Mouse (Mus musculus) adrenal gland, adult 2 months (tissue): Measurements from ENCODE around the gene Lpar6. TPM values are rescaled to one million over a fixed set of nuclear protein-coding genes. Genes with fewer than 3 reads are reported as not detected.

Source experiments
- DNase-seq: peaks from one replicate; pipeline ENCODE4 v3.0.0; 2021
- long read RNA-seq: library from polyadenylated mRNA; stranded (forward); transcript quantifications from one replicate; pipeline ENCODE4 v2.0.0, GENCODE M21; 2021
- polyA plus RNA-seq: library from polyadenylated mRNA; depleted of rRNA; stranded (reverse); fragments of >200 nt; gene quantifications from 2 replicates; pipeline ENCODE4 v1.2.3, GENCODE M21; 2012; rRNA removed
- total RNA-seq, 2 experiments: library from RNA; stranded (reverse); gene quantifications; 2 replicates each; pipeline ENCODE4 v1.2.3; 2021

Lpar6 gene
- total RNA-seq (1 to 10 TPM; 3.5 to 6.7 TPM), polyA plus RNA-seq (0.79 and 0.89 TPM in 2 replicates)
- long read RNA-seq, full-length matches to known transcripts: 16 of 16 reads
- long read RNA-seq, partial matches to known transcripts: 0 of 16 reads
- long read RNA-seq, other reads (novel, unspliced or antisense): 0 of 16 reads

DNA sequence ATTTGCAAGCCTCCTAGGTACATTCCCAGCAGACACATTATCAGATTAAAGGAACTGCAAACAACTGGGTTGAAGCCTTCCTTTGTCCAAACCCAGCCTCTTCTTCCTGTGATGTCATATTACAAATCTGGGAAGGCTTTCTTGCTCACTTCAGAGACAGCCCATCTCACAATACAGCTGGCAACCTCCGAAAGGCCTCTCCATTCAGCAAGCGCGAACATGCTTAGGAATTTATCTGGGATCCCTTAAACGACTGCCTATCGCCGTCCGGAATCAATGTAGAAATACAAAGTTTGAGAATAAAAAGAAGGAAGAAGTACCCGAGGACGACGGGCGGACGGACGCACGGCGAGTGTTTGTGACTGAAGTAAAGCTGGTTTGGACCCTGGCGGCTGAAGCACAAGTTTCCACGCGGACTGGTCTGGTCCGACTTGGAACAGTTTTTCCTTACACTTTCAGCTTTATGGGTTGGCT lies at the start of gene Lpar6:
Gene Lpar6, plus strand, starts transcription at position 48 of the 474 bp plus-strand sequence.
- peak; percentile 83 for DNase-seq

DNA sequence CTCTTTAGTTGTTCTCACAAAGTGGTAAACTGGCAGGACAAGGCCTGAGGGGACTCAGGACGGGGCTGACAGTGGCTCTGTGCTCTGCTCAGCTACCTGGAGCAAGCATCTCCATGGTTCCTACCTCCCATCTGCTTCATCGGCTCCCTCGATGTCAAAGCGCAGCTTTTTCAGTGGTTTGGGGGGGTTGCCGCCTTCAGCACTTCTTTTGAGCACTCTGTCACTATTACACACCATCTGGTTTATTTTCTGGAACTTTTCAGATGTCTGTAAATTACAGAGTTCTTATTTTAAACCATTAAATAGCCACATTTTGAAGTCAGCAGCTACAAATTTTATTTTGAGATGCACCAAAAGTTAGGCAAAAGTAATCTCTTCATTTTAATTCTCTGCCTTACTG lies 38.6 kb upstream of the Lpar6 start:
- DNase-seq: no peak

DNA sequence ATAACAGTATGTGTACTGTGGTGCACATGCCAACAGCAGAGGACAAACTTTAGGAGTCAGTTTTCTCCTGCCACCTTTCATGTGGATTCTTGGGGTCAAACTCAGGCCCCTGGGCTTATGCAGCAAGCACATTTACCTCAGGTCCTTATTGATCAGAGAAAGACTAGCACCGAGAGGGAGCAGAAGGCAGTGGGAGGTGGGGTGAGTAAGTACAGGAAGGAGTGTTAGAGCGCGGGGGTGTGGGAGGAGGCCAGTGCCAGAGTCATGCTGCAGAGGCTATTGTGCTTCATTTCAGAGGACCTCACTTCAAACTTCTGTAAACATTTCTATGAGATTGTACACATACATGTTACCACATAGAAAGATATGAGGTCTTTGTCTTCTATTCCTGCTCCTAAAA lies 36.2 kb upstream of the Lpar6 start:
- DNase-seq: no peak

DNA sequence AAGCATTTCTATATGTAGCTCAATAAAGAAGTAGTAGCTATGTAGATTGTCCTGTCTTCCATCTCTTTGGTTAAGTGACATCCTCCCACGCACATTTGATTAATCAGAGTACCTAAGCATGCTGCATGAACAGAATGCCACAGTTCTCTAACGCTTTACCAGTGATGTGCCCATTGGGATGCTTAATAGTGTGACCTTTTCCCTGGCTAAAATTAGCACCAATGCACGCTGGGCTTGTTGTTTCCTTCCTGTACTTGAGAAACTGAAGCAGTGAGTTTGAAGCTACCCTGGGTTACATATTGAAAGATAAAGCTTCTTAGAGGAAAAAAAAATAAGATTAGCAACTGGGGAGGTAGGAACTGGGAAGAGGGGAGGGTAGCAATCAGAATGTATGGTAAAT lies 33.7 kb upstream of the Lpar6 start:
- DNase-seq: no peak

- peak; percentile 33 for DNase-seq
Observed at GRCm38 (mm10) chr14:73209262-73209661, 28.4 kb upstream of the Lpar6 start.

DNA sequence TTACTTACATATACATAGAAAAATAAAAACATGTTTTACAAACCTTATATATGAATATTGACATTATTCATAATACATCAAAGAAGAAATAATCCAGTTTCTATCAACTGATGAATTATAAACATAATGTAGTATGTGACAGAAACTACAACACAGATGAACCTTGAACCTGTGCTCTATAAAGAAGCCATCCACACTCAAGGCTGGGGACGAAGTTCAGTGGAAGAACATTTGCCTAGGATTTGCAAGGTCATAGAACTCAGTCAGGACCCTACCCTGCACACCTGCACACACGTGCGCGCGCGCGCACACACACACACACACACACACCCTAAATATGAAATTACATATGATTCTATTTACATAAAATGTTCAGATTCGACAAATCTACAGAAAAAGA lies 27.5 kb upstream of the Lpar6 start:
- DNase-seq: no peak

DNA sequence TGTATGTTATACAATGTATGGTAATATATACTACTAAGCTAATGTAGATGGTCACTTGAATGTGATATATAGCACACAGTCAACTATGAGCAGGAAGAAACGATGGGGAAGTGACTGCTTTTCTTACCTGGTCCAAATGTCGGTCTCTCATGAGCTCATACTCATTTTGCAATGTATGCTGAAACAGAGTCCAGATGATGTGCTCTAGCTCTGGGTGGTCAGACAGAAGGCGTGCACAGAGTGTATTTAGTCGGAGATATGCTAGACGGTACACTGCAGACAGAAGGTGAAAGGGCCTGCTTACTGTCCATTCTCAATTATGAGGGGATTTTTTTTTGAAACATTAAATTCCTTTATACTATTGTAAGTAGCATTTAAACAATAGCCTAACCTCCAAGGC lies 26.2 kb upstream of the Lpar6 start:
- DNase-seq: no peak

DNA sequence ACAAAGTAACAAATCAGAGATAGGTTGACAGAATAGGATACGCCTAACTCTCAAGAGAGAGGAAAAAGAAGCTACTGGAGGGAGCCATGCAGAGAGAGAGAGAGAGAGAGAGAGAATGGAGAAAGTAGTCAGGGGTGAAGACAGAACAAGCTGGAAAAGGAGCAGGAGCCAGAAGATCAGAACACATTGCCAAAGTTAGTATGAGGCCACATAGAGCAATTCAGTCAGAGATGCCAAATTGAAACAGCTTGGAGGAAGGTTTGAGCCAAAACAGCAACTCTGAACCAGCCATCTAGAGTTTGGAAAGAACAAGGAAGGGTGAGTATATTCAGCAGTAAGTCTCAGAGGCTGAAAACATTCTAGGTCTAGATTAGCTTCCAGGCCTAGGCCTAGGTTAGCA lies 20.6 kb upstream of the Lpar6 start:
- DNase-seq: peak; percentile 6

DNA sequence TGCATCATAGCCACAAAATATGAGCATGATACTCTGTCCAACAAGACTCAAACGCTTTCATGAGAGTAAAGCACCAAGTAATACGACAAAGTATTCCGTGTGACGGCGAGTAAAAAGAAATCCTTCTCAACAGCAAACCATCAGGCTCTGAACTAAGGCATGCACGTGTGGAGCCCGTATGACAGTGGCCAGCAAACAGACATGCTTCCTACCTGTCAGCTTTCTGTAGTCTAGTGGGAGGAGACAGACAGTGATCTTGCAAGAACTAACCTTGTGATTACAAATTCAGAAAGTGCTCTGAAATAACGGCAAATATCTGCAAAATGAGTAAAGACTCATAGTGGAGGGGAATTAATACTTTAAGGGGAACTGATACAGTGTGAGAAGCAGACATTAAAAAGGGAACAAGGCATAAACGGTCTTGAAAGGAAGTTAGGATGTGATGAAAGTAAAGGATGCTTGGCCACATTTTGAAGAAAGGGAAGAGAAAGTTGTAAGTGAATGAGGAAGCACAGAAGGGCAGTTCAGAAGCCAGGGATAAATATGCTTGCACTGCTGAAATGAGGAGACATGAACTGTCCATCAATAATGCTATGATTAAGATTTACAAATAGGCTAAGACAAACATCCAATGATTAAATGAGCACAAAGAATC lies 15.3 kb upstream of the Lpar6 start:
- DNase-seq: no peak

- DNase-seq: no peak
Observed at GRCm38 (mm10) chr14:73226346-73226745, 11.3 kb upstream of the Lpar6 start.

GRCm38 (mm10) chr14:73226849-73227248 lies 10.8 kb upstream of the Lpar6 start:
- DNase-seq: no peak

- no peak for DNase-seq
Observed at GRCm38 (mm10) chr14:73231286-73231982, 6.3 kb upstream of the Lpar6 start.

DNA sequence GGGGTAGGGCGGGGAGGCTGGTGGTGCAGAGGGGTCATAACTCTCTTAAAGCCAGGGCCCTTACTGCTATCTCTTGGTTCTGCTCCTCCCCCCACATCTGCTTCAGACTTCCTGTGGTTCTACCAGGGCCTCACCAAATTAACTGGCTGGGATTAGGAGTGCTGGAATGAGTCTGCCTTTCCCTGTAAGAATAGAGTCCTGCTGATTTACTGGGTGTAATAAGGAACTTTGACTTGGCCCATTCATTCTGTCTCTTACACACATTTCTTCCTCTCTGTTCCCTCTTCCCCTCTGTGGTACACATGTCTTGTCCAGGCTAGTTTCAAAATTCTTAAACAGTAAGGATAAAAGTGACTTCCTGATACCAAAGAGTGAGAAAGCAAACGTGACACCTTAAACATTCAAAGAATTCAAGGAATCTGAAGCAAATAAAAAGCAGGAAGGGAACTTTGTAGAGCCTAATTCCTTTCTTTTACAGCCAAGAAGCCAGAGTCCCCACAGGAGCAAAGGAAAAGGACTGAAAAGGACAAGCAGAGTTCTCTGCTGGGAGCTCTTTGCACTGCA lies 3.1 kb upstream of the Lpar6 start:
- no peak for DNase-seq

DNA sequence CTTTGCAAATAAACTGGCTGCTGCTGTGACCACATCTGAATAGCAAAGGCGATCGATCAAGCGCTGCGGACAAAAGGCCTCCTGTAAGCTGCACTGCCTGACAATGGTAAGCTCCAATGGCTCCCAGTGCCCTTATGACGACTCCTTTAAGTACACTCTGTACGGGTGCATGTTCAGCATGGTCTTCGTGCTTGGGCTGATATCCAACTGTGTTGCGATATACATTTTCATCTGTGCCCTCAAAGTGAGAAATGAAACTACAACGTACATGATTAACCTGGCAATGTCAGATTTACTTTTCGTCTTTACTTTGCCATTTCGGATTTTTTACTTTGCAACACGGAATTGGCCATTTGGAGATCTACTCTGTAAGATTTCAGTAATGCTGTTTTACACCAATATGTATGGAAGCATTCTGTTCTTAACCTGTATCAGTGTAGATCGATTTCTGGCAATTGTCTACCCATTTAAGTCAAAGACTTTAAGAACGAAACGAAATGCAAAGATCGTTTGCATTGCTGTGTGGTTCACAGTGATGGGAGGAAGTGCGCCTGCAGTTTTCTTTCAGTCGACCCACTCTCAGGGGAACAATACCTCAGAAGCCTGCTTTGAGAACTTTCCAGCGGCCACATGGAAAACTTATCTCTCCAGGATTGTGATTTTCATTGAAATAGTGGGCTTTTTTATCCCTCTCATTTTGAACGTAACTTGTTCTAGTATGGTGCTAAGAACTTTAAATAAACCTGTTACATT lies 979 bp downstream of the Lpar6 start:
- peak; percentile 70 for DNase-seq

DNA sequence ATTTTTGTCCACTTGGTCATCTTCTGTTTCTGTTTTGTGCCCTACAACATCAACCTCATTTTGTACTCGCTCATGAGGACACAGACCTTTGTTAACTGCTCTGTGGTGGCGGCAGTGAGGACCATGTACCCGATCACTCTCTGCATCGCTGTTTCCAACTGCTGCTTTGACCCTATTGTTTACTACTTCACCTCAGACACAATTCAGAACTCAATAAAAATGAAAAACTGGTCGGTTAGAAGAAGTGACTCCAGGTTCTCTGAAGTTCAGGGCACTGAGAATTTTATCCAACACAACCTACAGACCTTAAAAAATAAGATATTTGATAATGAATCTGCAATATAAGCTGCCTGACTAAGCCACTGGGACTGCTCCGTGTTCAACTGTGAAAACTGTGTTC lies 1.6 kb downstream of the Lpar6 start:
- peak; percentile 48 for DNase-seq

- no peak for DNase-seq
Observed at GRCm38 (mm10) chr14:73239857-73240256, 2.2 kb downstream of the Lpar6 start.

GRCm38 (mm10) chr14:73244061-73244597 lies 6.4 kb downstream of the Lpar6 start:
- no peak for DNase-seq

GRCm38 (mm10) chr14:73250056-73250455 lies 12.4 kb downstream of the Lpar6 start:
- DNase-seq: no peak

- no peak for DNase-seq
Observed at GRCm38 (mm10) chr14:73252276-73252675, 14.6 kb downstream of the Lpar6 start.

GRCm38 (mm10) chr14:73253453-73254251 lies 16.0 kb downstream of the Lpar6 start:
- peak; percentile 12 for DNase-seq

- DNase-seq: no peak
Observed at GRCm38 (mm10) chr14:73254412-73254811, 16.7 kb downstream of the Lpar6 start.
